Mouse (Mus musculus) heart, postnatal 14 days (tissue): ENCODE results near the gene Bach2. TPM values are rescaled to one million over a fixed set of nuclear protein-coding genes. Genes with fewer than 3 reads are reported as not detected.

Experiments used
- DNase-seq, 2 experiments: peaks; one replicate each; pipeline ENCODE4 v3.0.0; 2021 to 2022
- intact Hi-C: fragments of 180-260 bp; cut with DNase I; formaldehyde crosslinking; loops from one replicate; pipeline ENCODE4 v1.15.1; 2025
- total RNA-seq, 2 experiments: library from RNA; stranded (reverse); gene quantifications; 2 replicates each; pipeline ENCODE4 v1.2.3; 2021

Bach2 gene
- total RNA-seq, 2 experiments from 2014 or later, result 11.2 TPM

DNA sequence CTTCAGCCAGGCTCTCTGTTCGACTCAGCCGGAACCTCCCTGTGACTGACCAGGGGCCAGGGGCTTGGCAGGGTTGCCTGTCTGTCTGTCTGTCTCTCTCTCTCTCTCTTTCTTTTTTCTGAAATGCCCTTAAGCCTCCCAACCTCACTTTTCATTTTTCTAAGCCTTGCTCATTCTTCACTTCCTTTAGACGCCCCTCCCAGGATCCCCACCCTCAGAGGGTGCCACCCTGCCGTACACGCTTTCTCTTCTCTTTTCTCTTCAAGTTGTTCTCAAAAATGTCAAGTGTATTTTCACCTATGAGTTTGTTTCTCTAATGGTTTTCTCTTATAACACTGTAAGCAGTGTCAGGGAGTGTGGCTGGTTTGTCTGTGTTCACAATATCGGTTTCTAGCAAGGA lies 42.7 kb downstream of the Bach2 start:
- intact Hi-C loops, result no loop called here
- DNase-seq, result no peak

- intact Hi-C loops, result no loop called here
- no peak for DNase-seq
Observed at GRCm38 (mm10) chr4:32286405-32286804, 47.8 kb downstream of the Bach2 start.

- peak; percentile 51 to 57 for DNase-seq
- intact Hi-C loops, result no loop called here
Observed at GRCm38 (mm10) chr4:32288036-32288860, 49.6 kb downstream of the Bach2 start.

DNA sequence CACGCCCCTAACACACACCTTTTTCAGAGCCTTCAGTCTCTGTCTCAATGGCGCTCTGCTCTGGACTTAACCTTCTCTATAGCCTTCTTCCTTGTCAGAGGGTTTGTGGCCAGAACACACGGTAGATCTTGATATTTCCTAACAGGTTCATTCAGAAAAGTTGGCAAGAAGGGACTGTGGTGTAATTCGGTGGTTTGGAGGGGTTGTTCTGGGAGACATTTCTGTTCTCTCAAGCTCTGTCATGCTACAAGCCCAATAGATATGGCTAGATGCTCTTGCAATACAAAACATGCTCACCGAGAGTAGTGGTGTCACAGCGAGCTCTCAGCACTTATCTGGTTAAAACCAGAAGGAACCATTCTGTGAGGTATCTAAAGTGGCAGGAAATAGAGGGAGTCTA lies 51.2 kb downstream of the Bach2 start:
- intact Hi-C loops, result no loop called here
- DNase-seq, result no peak

GRCm38 (mm10) chr4:32291406-32291805 lies 52.8 kb downstream of the Bach2 start:
- DNase-seq, result no peak
- intact Hi-C loops, result no loop called here

DNA sequence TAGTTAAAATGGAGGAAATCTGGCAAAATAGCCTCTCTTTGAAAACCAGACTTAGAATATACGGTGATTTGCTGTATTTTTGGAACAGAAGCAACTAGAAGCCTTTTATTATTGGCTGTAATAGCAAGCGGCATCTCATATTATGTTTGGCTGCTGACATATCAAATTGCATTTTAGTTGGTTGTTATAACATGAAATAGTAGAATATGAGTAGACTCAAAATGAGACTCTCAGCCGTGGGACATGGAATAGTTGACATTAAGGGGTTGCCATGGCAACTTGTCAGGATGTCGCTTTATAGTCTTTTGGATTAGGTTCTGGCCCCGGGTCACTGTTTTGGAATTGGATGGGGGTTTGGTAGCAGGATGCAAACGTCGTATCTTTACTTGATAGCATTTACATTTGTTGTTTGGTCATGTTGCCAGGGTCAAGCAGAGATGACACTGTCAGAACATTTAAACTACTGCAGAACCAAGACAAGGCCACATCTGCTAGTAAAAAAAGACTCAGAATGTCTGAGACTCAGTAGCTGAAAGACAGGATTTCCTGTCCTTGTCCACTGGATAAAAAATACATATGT lies 55.2 kb downstream of the Bach2 start:
- DNase-seq, result no peak
- intact Hi-C loops, result no loop called here

DNA sequence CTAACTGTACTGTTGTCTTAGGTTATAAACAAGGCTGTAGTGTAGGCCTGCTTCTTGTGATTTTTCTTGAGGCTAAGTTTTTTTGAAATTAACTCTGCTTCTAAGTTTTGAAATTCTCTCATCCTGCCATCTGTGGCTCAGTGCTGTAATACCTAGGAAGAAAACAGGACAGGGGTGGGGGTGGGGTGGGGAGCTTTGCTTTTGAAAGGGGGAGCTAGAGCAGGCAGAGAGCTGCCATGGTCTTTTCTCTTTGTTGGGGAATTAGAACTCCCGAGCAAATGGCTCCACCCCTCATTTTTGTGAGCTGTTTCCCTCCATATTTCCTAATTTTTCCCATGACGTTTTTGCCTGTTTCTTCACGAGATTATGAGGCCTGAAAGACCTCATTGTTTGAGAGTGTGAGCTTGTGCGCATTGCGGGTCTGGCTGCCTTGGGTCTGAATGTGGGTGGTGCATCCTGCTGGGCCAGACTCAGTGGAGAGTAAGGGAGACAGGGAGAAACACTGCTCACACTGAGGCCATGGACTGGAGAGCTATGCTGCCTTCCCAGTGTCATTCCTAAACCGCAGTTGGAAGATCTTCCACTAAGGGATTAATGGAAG lies 58.6 kb downstream of the Bach2 start:
- no peak for DNase-seq
- intact Hi-C loops, result loop anchor here (5.0 kb wide), 1 partner anchor 45 kb away; no protein-coding TSS in a partner anchor

GRCm38 (mm10) chr4:32299221-32299620 lies 60.6 kb downstream of the Bach2 start:
- no peak for DNase-seq
- intact Hi-C loops, result loop anchor here (5.0 kb wide), 1 partner anchor 47 kb away; no protein-coding TSS in a partner anchor

DNA sequence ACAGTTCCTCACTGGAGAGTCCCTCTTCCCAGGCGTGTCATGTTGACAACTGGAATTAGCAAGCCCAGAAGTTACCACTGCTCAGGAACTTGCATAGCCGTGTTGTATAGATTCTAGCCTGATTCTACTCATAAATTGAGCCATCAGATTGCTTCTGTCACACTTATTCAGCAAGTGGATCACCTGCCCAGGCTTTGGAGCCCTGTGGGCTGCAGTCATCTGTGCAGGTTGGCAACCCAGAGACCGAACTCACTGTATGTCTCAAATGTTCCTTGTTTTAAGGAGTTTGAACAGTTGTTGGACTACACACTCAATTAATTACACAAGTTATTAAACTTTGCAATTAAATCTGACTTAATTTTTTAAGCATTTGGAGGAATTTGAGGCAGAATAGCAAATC lies 61.4 kb downstream of the Bach2 start:
- intact Hi-C loops, result loop anchor here (5.0 kb wide), 2 partner anchors 48 to 87 kb away; no protein-coding TSS in a partner anchor
- no peak for DNase-seq

DNA sequence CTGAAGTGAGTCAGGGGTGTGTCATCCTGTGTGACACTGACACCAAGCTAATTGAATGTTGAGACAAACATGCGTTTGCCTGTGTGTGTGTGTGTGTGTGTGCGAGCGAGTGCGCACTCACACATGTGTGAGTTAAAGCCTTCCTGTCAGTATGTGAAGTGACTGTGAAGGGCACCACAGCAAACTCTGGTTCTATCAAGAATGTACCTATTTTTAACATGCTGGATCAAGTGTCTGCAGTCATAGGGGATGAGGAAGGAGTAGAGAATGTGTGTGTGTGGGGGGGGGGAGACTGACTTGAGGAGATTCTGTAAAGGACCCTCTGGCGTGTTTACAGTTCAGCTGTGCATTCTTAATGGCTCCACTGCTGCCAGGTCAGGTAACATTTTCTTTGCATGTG lies 64.1 kb downstream of the Bach2 start:
- intact Hi-C loops, result loop anchor here (2.0 to 5.0 kb wide), 2 partner anchors 85 to 204 kb away; no protein-coding TSS in a partner anchor
- DNase-seq, result no peak

DNA sequence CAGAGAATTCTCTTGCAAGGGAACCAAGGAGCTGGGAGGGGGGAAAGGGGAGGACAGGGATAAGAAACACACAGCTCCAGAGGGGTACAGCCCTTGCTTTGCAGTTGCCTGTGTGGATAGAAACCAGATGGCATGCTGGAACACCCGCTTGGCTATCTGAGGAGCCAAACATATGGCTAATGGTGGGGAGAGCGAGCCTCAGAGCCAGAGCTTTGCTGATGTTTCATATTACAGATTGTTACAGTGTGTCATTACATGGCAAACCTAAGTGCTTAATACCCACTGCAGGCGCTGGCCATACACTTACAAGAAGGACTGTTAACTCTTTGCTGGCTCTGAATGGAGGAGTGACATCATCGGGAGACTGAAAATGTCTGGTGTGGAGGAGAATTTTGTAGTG lies 64.5 kb downstream of the Bach2 start:
- DNase-seq, result peak; percentile 37 to 66
- intact Hi-C loops, result loop anchor here (2.0 to 5.0 kb wide), 2 partner anchors 84 to 204 kb away; no protein-coding TSS in a partner anchor

DNA sequence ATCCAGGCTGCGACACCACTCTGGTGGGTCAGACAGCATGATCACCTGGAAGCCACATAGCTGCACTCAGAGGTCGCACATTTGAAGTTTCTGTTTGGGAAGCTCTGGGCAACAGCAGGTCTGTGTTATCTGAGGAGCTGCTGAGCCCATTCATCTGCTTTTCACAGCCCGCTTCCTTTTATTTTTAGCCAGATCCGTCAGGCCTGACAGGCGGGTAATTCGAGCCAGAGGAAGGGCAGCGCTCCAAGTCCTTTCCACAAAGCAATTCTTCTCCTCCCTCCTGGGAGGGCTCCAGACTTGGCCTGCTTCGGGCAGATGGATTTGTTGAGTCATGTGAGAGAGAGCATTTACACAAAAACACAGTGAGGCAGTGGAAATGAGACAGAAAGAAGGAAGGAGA lies 65.1 kb downstream of the Bach2 start:
- intact Hi-C loops, result loop anchor here (2.0 to 5.0 kb wide), 2 partner anchors 84 to 203 kb away; no protein-coding TSS in a partner anchor
- DNase-seq, result peak; percentile 93 to 95

DNA sequence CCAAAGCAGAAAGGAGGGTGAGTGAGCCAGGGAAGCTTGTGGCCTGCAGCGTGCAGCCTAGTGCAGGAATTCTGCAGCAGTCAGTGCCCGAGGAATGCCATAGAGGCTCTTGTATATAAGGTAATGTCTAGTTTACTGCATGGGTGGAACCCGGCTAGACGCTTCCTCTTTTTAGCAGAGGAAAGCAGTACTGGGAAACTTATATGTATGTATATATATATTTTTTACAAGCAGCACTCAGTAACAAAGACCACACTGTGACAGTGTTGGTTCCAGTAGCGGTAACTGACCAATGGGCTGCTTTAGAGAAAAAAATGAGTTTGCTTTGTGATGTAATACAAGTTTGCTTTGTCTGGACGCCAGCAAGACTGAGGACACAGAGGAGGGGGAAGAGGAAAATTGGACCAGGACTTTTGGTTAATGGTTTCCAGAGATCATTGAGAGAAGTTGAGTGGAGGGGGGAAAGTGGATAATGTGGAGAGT lies 65.7 kb downstream of the Bach2 start:
- intact Hi-C loops, result loop anchor here (5.0 kb wide), 1 partner anchor 83 kb away; no protein-coding TSS in a partner anchor
- no peak for DNase-seq

DNA sequence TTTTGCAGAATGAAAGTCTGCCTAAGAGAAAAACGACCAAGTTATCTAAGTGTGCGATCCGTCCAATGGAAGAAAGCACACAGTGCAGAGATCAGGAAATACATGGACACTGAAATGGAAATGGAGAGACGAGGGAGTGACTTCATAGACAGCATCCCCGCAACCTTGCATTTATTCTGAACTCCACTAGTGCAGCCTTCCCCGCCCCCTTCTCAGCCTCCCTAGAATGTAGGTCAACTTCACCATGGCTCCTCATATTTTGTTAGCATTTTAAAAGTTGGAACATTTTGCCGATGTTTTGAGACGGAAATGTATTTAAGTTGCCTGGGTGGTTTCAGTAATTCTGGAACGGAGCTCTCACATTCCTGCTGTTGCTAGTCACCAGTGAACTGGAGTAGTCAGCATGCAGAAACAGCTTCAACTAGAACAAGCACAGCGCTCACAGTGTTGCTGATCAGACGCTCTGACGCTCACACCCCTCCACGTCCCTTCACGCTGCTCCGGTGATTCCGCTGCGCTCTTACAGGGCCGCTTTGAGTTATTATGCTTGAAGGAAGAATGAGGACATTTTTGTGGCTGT lies 66.5 kb downstream of the Bach2 start:
- intact Hi-C loops, result no loop called here
- no peak for DNase-seq

- no peak for DNase-seq
- intact Hi-C loops, result no loop called here
Observed at GRCm38 (mm10) chr4:32305683-32306082, 67.1 kb downstream of the Bach2 start.

- intact Hi-C loops, result no loop called here
Observed at GRCm38 (mm10) chr4:32306169-32306792, 67.7 kb downstream of the Bach2 start.

GRCm38 (mm10) chr4:32307215-32307614 lies 68.6 kb downstream of the Bach2 start:
- intact Hi-C loops, result no loop called here
- no peak for DNase-seq

More at GRCm38 (mm10) chr4:32306169-32306792, 67.7 kb downstream of the Bach2 start:
- peak in 1 of 2 experiments; percentile 17 for DNase-seq

DNA sequence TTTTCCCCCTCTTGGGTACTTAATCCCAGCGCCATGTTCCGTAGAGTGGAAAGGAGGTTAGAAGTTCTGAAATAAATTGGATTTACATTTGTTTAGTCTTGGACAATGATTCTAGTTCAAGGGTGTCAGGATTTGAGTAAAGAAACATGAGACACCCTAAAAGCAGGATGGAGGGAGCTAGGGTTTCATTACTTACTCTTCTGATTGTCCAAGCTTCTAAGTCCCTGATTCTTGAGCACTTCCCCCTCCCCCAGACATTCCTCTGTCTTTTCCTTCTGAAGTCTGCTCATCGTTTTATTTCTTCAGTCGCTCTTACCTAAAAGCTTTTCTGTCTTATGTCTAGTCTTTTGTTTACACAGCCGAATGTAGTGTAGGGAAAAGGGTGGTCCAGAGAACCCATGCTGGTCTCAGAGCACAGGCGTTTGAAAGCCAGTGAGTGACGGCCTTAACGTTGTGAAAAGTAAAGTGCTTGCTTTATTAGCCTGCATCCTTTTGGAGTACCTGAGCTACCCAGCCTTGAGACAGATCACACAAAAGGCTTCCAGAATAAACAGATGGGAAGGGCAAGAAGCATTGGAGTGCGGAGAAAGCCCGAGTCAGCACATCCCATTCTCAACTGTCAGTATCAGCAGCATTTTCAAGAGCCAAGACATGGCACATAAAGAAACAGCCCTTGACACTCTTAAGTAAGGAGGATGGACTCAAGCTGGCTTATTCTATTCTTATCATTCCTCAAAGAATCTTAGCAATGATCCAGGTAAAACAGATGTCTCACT lies 73.8 kb downstream of the Bach2 start:
- no peak for DNase-seq
- intact Hi-C loops, result no loop called here

GRCm38 (mm10) chr4:32314919-32315318 lies 76.3 kb downstream of the Bach2 start:
- no peak for DNase-seq
- intact Hi-C loops, result no loop called here
